Mouse (Mus musculus) thymus, adult 2 months (tissue): Measurements from ENCODE around the gene Gm5426.

Experiments
- CTCF ChIP-seq: fragments of 200-500 bp; IDR thresholded peaks from 2 replicates; pipeline ENCODE4 v1.5.1; 2012; ENCODE audit warnings: mild to moderate bottlenecking, control low read depth, low read length, moderate library complexity, borderline replicate concordance; ENCODE audit not compliant: control insufficient read depth, poor library complexity, insufficient read depth; ENCODE audit errors: extremely low read depth
- POLR2A ChIP-seq: fragments of 200-500 bp; IDR thresholded peaks from 2 replicates; pipeline ENCODE4 v1.6.1; 2012; ENCODE audit warnings: mild to moderate bottlenecking, low read length, control low read depth, moderate library complexity; ENCODE audit not compliant: control insufficient read depth, poor library complexity, insufficient read depth; ENCODE audit errors: extremely low read depth

DNA sequence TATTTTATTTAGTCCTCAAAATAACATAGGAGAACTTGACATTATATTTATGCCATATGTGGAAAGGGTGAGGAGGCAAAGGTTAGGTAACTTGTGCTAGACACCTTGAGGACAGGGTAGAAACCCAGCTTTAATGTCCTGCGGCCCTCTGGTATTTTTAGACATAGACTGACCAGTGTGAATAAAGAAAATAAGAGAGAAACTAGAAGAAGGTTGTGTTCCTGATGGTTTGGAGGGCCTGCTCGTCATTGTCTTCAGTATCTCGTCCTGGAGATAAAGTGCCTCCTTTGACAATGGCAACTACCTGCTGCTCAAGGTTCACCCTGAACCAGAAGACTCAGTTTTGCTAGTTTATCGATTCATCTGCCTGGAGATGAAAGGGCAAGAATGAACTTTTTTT lies 32.6 kb downstream of the Gm5426 start:
- TF ChIP-seq CTCF (no peak), POLR2A (no peak)
